Mouse (Mus musculus): ENCODE results near the gene Jpt2. TPM values are rescaled to one million over a fixed set of nuclear protein-coding genes. Genes with fewer than 3 reads are reported as not detected.
"Not testable (repeated sequence)": the region's sequence is repeated elsewhere in the genome, so short reads cannot be mapped to it uniquely, and the experiment has no call there.

The Jpt2 gene
- total RNA-seq (2021) = 27.0 and 33.1 TPM in 2 replicates
- long read RNA-seq, transcript Jpt2-201 (5 exons, 2,672 nt) = major isoform, 49 of 58 reads
- long read RNA-seq, partial matches to known transcripts = 1 of 58 reads
- long read RNA-seq, other reads (novel, unspliced or antisense) = 8 of 58 reads

- peak; percentile 99 for DNase-seq
Observed at GRCm38 (mm10) chr17:24960135-24960851, at the start of gene Jpt2. Jpt2 (minus strand) TSS chr17:24960689.

GRCm38 (mm10) chr17:25007480-25007879 is 47.0 kb upstream of the Jpt2 start:
- no peak for DNase-seq

GRCm38 (mm10) chr17:25005102-25005501 is 44.6 kb upstream of the Jpt2 start:
- DNase-seq = no peak

GRCm38 (mm10) chr17:24994721-24995120 is 34.2 kb upstream of the Jpt2 start:
- DNase-seq = peak; percentile 9

GRCm38 (mm10) chr17:24987221-24987620 is 26.7 kb upstream of the Jpt2 start:
- no peak for DNase-seq

- DNase-seq = no peak
Observed at GRCm38 (mm10) chr17:24960852-24961715, 595 bp upstream of the Jpt2 start.

- DNase-seq = no peak
Observed at GRCm38 (mm10) chr17:24959371-24959770, 1.1 kb downstream of the Jpt2 start.

GRCm38 (mm10) chr17:24953291-24953690 is 7.2 kb downstream of the Jpt2 start:
- DNase-seq = no peak

GRCm38 (mm10) chr17:24950671-24951070 is 9.8 kb downstream of the Jpt2 start:
- no peak for DNase-seq

- no peak for DNase-seq
Observed at GRCm38 (mm10) chr17:24948204-24948603, 12.3 kb downstream of the Jpt2 start.

- not testable (repeated sequence) for DNase-seq
Observed at GRCm38 (mm10) chr17:24943589-24943988, 16.9 kb downstream of the Jpt2 start.

GRCm38 (mm10) chr17:24943036-24943435 is 17.5 kb downstream of the Jpt2 start:
- no peak for DNase-seq

- peak; percentile 47 for DNase-seq
Observed at GRCm38 (mm10) chr17:24942453-24942852, 18.0 kb downstream of the Jpt2 start.

GRCm38 (mm10) chr17:24937266-24937665 is 23.2 kb downstream of the Jpt2 start:
- no peak for DNase-seq

GRCm38 (mm10) chr17:24936259-24937237 is 23.9 kb downstream of the Jpt2 start, which contains the start of gene Mapk8ip3:
Mapk8ip3 (minus strand) TSS chr17:24936977.
- peak; percentile 97 for DNase-seq

- no peak for DNase-seq
Observed at GRCm38 (mm10) chr17:24935666-24936065, 24.8 kb downstream of the Jpt2 start.

- peak; percentile 15 for DNase-seq
Observed at GRCm38 (mm10) chr17:24934926-24935325, 25.6 kb downstream of the Jpt2 start.

GRCm38 (mm10) chr17:24933163-24933562 is 27.3 kb downstream of the Jpt2 start:
- no peak for DNase-seq

- DNase-seq = no peak
Observed at GRCm38 (mm10) chr17:24932431-24932830, 28.1 kb downstream of the Jpt2 start.

GRCm38 (mm10) chr17:24929506-24929905 is 31.0 kb downstream of the Jpt2 start:
- DNase-seq = peak; percentile 20

- DNase-seq = no peak
Observed at GRCm38 (mm10) chr17:24923246-24923645, 37.2 kb downstream of the Jpt2 start.

- DNase-seq = no peak
Observed at GRCm38 (mm10) chr17:24913984-24914383, 46.5 kb downstream of the Jpt2 start.
